Mouse (Mus musculus): ENCODE measurements around the gene Eif3l. TPM values are rescaled to one million over a fixed set of nuclear protein-coding genes. Genes with fewer than 3 reads are reported as not detected.
A peak's percentile ranks its signal among the peaks of the same experiment; 100 is the strongest.

The Eif3l gene
- polyA plus RNA-seq, 1 experiment from 2014 or later, result 198 TPM

- Histone ChIP-seq H3K36me3 (peaks cover 24% of the 10 kb centered on the region), H3K27me3 (no peaks in the 10 kb centered on the region), H3K4me3 (no peak overlapping the region), H3K4me1 (peaks cover 20% of the 10 kb centered on the region), H3K9me3 (no peaks in the 10 kb centered on the region), H3K4me2 (replicated peaks) (no peak overlapping the region), H3K27ac (replicated peaks) (no peak overlapping the region), H3K9ac (replicated peaks) (no peak overlapping the region)
- ATAC-seq (ENCODE audit: low FRiP score, low read depth), result no peak
Observed at GRCm38 (mm10) chr15:79073752-79074151, 1.2 kb upstream of the Eif3l start.

DNA sequence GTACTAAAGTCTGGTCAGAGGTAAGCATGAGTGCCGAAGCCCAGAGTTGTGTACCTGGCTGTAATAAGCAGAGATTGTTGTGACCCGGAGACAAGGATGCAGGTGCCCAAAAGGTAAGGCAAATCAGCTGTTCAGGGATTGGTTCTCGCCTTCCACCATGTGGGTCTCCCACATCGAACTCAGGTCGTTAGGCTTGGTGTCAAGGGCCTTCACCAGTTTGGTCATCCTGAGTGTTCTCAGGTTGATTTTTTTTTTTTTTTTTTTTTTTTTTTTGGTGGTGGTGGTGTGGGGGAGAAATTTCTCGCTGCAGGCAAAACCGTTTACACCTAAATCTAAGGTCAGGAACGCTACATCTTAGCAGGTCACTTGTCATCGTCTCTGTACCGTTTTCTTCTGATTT lies 533 bp upstream of the Eif3l start:
- Histone ChIP-seq H3K4me3 (peak overlapping the region; percentile 93), H3K36me3 (peaks cover 31% of the 10 kb centered on the region), H3K9ac (replicated peaks) (peak overlapping the region; percentile 86), H3K27me3 (no peaks in the 10 kb centered on the region), H3K4me1 (peaks cover 20% of the 10 kb centered on the region), H3K9me3 (no peaks in the 10 kb centered on the region), H3K27ac (replicated peaks) (peak overlapping the region; percentile 75), H3K4me2 (replicated peaks) (peak overlapping the region; percentile 94)
- 39% methylated on average over 10 of the region's 10 CpGs for WGBS
- no peak for ATAC-seq (ENCODE audit: low FRiP score, low read depth)

GRCm38 (mm10) chr15:79075658-79076365 lies 833 bp downstream of the Eif3l start:
- H3K4me2 ChIP-seq (replicated peaks), result peak overlapping the region; percentile 94
- no peaks in the 10 kb centered on the region for H3K9me3 ChIP-seq
- H3K27me3 ChIP-seq, result no peaks in the 10 kb centered on the region
- H3K36me3 ChIP-seq, result peaks cover 42% of the 10 kb centered on the region
- ATAC-seq (ENCODE audit: low FRiP score, low read depth), result no peak
- H3K4me3 ChIP-seq, result peak overlapping the region; percentile 93
- 45% methylated on average over 15 of the region's 15 CpGs for WGBS
- H3K27ac ChIP-seq (replicated peaks), result no peak overlapping the region
- peak overlapping the region; percentile 86 for H3K9ac ChIP-seq (replicated peaks)
- H3K4me1 ChIP-seq, result peaks cover 20% of the 10 kb centered on the region

DNA sequence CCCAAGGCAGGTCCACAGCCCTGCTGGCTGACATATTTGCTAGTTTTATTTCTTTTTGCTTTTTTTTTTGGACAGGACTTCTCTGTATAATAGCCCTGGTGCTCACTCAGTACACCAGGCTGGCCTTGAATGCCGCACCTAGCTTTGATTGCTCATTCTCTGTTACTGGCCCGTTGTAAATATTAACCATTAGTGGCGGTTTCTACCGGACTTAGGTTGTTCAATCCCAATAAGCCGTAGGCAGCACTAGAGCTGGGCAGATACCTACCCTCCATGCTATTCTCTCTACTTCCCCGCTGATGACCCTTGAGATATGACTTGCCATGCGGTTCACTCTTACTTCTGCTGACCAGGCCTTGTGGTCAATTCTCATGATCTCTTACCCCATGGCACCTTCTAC lies 4.6 kb downstream of the Eif3l start:
- Histone ChIP-seq H3K4me2 (replicated peaks) (no peak overlapping the region), H3K27me3 (no peaks in the 10 kb centered on the region), H3K9ac (replicated peaks) (no peak overlapping the region), H3K4me3 (no peak overlapping the region), H3K27ac (replicated peaks) (no peak overlapping the region), H3K36me3 (peaks cover 80% of the 10 kb centered on the region), H3K9me3 (no peaks in the 10 kb centered on the region), H3K4me1 (peaks cover 16% of the 10 kb centered on the region)
- ATAC-seq (ENCODE audit: low FRiP score, low read depth), result no peak
- 97% methylated on average over 7 of the region's 7 CpGs for WGBS

- no peaks in the 10 kb centered on the region for H3K27me3 ChIP-seq
- H3K4me1 ChIP-seq, result no peaks in the 10 kb centered on the region
- peaks cover 88% of the 10 kb centered on the region for H3K36me3 ChIP-seq
- no peak overlapping the region for H3K4me3 ChIP-seq
- no peak for ATAC-seq (ENCODE audit: low FRiP score, low read depth)
- H3K27ac ChIP-seq (replicated peaks), result no peak overlapping the region
- WGBS, result 91% methylated on average over 6 of the region's 6 CpGs
- no peaks in the 10 kb centered on the region for H3K9me3 ChIP-seq
- no peak overlapping the region for H3K9ac ChIP-seq (replicated peaks)
- no peak overlapping the region for H3K4me2 ChIP-seq (replicated peaks)
Observed at GRCm38 (mm10) chr15:79092284-79092683, 17.3 kb downstream of the Eif3l start.

- ATAC-seq (ENCODE audit: low FRiP score, low read depth), result no peak
- WGBS, result 79% methylated on average over 7 of the region's 7 CpGs
- peaks cover 81% of the 10 kb centered on the region for H3K36me3 ChIP-seq
Observed at GRCm38 (mm10) chr15:79093083-79093839, 18.3 kb downstream of the Eif3l start.

GRCm38 (mm10) chr15:79095483-79095882 lies 20.5 kb downstream of the Eif3l start:
- H3K27ac ChIP-seq (replicated peaks), result no peak overlapping the region
- H3K4me1 ChIP-seq, result no peaks in the 10 kb centered on the region
- WGBS, result 85% methylated on average over 5 of the region's 5 CpGs
- no peak overlapping the region for H3K4me2 ChIP-seq (replicated peaks)
- ATAC-seq (ENCODE audit: low FRiP score, low read depth), result no peak
- no peaks in the 10 kb centered on the region for H3K9me3 ChIP-seq
- H3K36me3 ChIP-seq, result peaks cover 59% of the 10 kb centered on the region
- H3K27me3 ChIP-seq, result no peaks in the 10 kb centered on the region
- H3K4me3 ChIP-seq, result no peak overlapping the region
- H3K9ac ChIP-seq (replicated peaks), result no peak overlapping the region

More at GRCm38 (mm10) chr15:79093083-79093839, 18.3 kb downstream of the Eif3l start:
- Histone ChIP-seq H3K9me3 (no peaks in the 10 kb centered on the region), H3K9ac (replicated peaks) (no peak overlapping the region), H3K27ac (replicated peaks) (no peak overlapping the region), H3K4me1 (no peaks in the 10 kb centered on the region), H3K4me3 (no peak overlapping the region), H3K4me2 (replicated peaks) (no peak overlapping the region), H3K27me3 (no peaks in the 10 kb centered on the region)

- H3K36me3 ChIP-seq, result peaks cover 48% of the 10 kb centered on the region
- ATAC-seq (ENCODE audit: low FRiP score, low read depth), result no peak
- no peak overlapping the region for H3K9ac ChIP-seq (replicated peaks)
- no peak overlapping the region for H3K27ac ChIP-seq (replicated peaks)
- 73% methylated on average over 3 of the region's 3 CpGs for WGBS
- no peaks in the 10 kb centered on the region for H3K9me3 ChIP-seq
- no peak overlapping the region for H3K4me2 ChIP-seq (replicated peaks)
- H3K4me1 ChIP-seq, result no peaks in the 10 kb centered on the region
- no peak overlapping the region for H3K4me3 ChIP-seq
- no peaks in the 10 kb centered on the region for H3K27me3 ChIP-seq
Observed at GRCm38 (mm10) chr15:79096556-79096955, 21.6 kb downstream of the Eif3l start.

GRCm38 (mm10) chr15:79097135-79097534 lies 22.2 kb downstream of the Eif3l start:
- no peak overlapping the region for H3K4me3 ChIP-seq
- no peak overlapping the region for H3K9ac ChIP-seq (replicated peaks)
- WGBS, result 38% methylated on average over 2 of the region's 2 CpGs
- H3K4me2 ChIP-seq (replicated peaks), result no peak overlapping the region
- ATAC-seq (ENCODE audit: low FRiP score, low read depth), result no peak
- peaks cover 42% of the 10 kb centered on the region for H3K36me3 ChIP-seq
- no peaks in the 10 kb centered on the region for H3K27me3 ChIP-seq
- H3K9me3 ChIP-seq, result no peaks in the 10 kb centered on the region
- no peak overlapping the region for H3K27ac ChIP-seq (replicated peaks)
- H3K4me1 ChIP-seq, result no peaks in the 10 kb centered on the region

DNA sequence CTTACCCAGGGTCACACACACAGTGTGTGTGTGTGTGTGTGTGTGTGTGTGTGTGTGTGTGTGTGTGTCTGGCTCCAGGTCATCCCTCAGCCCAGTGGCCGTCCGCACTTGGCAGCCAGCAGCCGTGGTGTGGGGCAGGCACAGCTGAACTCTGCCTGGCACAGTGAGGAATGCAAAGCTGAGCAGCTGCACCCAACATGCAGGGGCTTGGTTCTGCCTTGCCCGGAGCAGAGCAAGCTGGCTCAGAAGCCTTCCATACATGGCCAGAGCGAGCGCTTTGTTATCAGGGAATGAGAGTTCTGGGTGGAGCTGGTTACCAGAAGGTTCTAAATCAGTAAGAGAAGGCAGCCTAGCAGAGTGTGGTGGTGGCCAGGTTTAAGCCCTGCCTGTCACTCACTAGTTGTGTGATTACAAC lies 22.6 kb downstream of the Eif3l start:
- no peaks in the 10 kb centered on the region for H3K9me3 ChIP-seq
- H3K4me3 ChIP-seq, result no peak overlapping the region
- H3K27me3 ChIP-seq, result no peaks in the 10 kb centered on the region
- H3K27ac ChIP-seq (replicated peaks), result no peak overlapping the region
- ATAC-seq (ENCODE audit: low FRiP score, low read depth), result no peak
- H3K4me1 ChIP-seq, result no peaks in the 10 kb centered on the region
- no peak overlapping the region for H3K4me2 ChIP-seq (replicated peaks)
- H3K9ac ChIP-seq (replicated peaks), result no peak overlapping the region
- WGBS, result 62% methylated on average over 6 of the region's 6 CpGs
- peaks cover 38% of the 10 kb centered on the region for H3K36me3 ChIP-seq

DNA sequence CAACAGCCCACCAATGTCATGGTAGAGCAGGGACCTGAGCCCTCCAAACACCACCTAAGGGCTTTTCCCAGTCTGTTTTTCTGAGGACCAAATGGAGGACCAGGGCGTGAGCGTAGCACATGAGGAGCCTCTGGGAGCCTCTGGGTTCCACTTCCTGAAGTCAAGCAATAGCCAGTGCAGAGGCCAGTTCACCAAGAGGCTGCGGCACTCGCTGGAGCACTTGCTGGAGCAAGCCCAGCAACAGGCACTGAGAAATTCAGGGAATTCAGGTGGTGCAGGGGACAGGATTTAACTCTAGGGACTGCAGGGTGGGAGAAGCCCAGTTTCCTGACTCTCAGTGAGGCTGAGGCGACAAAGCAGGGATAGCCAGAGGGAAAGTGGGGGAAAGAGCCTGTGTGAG lies 23.2 kb downstream of the Eif3l start:
- Histone ChIP-seq H3K27ac (replicated peaks) (no peak overlapping the region), H3K27me3 (no peaks in the 10 kb centered on the region), H3K4me3 (no peak overlapping the region), H3K9me3 (no peaks in the 10 kb centered on the region), H3K4me2 (replicated peaks) (no peak overlapping the region), H3K36me3 (peaks cover 32% of the 10 kb centered on the region), H3K9ac (replicated peaks) (no peak overlapping the region), H3K4me1 (no peaks in the 10 kb centered on the region)
- 66% methylated on average over 5 of the region's 5 CpGs for WGBS
- no peak for ATAC-seq (ENCODE audit: low FRiP score, low read depth)

DNA sequence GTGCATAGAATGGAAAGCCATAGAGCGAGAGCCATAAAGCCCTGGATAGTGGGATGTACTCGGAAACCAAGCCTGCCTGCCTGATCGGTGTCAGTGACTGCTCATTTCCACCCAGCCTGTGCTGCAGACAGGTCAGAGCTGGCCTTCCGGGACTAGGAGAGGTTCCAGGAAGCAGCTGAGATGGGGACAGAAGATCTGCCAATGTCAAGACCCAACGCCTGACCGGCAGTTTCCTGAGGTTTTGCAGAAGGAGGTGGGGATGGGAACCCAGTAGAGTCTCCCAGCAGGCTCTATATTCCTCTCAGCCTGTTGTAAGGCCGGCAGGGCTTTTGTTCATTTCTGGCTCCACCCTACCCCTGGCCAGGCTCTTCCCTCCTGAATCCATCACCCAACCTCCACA lies 23.9 kb downstream of the Eif3l start:
- Histone ChIP-seq H3K27ac (replicated peaks) (no peak overlapping the region), H3K4me1 (no peaks in the 10 kb centered on the region), H3K4me3 (no peak overlapping the region), H3K36me3 (peaks cover 26% of the 10 kb centered on the region), H3K9me3 (no peaks in the 10 kb centered on the region), H3K4me2 (replicated peaks) (no peak overlapping the region), H3K27me3 (no peaks in the 10 kb centered on the region), H3K9ac (replicated peaks) (no peak overlapping the region)
- ATAC-seq (ENCODE audit: low FRiP score, low read depth), result no peak
- 47% methylated on average over 7 of the region's 7 CpGs for WGBS

Measured in midbrain, embryonic 12.5 days (tissue).